Mouse (Mus musculus) midbrain, embryonic 12.5 days (tissue): ENCODE measurements around the gene Ssbp4. TPM values are rescaled to one million over a fixed set of nuclear protein-coding genes. Genes with fewer than 3 reads are reported as not detected.

Experiments
- ATAC-seq: fragments of 200-750 bp; cut with Nextera tagmentation; 2 replicates; pipeline ENCODE4 v1.8.0; 2017; ENCODE audit warnings: low read depth, moderate TSS enrichment, moderate library complexity; ENCODE audit not compliant: low FRiP score
- H3K27ac ChIP-seq: fragments of 300-500 bp; sonication (generic); replicated peaks from 2 replicates; pipeline ENCODE4 v1.5.1; 2016; ENCODE audit warnings: mild to moderate bottlenecking
- H3K27me3 ChIP-seq: fragments of 300-500 bp; sonication (generic); 2 replicates; pipeline ENCODE4 v1.6.1; 2016; ENCODE audit warnings: mild to moderate bottlenecking
- H3K36me3 ChIP-seq: fragments of 300-500 bp; sonication (generic); 2 replicates; pipeline ENCODE4 v1.6.1; 2016
- H3K4me1 ChIP-seq: fragments of 300-500 bp; sonication (generic); 2 replicates; pipeline ENCODE4 v1.6.1; 2016
- H3K4me2 ChIP-seq: fragments of 300-500 bp; sonication (generic); replicated peaks from 2 replicates; pipeline ENCODE4 v1.6.1; 2016; ENCODE audit warnings: mild to moderate bottlenecking, moderate library complexity
- H3K4me3 ChIP-seq: fragments of 300-500 bp; sonication (generic); 2 replicates; pipeline ENCODE4 v1.5.1; 2016; ENCODE audit warnings: mild to moderate bottlenecking
- H3K9ac ChIP-seq: fragments of 300-500 bp; sonication (generic); replicated peaks from 2 replicates; pipeline ENCODE4 v1.6.1; 2016; ENCODE audit warnings: mild to moderate bottlenecking, moderate library complexity
- H3K9me3 ChIP-seq: fragments of 300-500 bp; sonication (generic); 2 replicates; pipeline ENCODE4 v1.6.1; 2016; ENCODE audit warnings: mild to moderate bottlenecking
- WGBS: fragments of 180-500 bp; shearing (Covaris S2); methylation state at CpG from one replicate; pipeline ENCODE4 v1.1.7; 2016; 5-methylcytosine and 5-hydroxymethylcytosine counted together
- polyA plus RNA-seq: library from polyadenylated mRNA; unstranded; fragments of >200 nt; fragmentation: Nextera tagmentation; extraction: Ambion mirVana; gene quantifications from 2 replicates; pipeline ENCODE4 v1.2.1, GENCODE M21; 2016

The Ssbp4 gene
- polyA plus RNA-seq, 1 experiment from 2014 or later: 115 TPM

- Histone ChIP-seq H3K4me2 (no peak overlapping the region), H3K9me3 (no peaks in the 10 kb centered on the region), H3K4me3 (no peak overlapping the region), H3K36me3 (peaks cover 31% of the 10 kb centered on the region), H3K27me3 (no peaks in the 10 kb centered on the region), H3K4me1 (peaks cover 24% of the 10 kb centered on the region), H3K9ac (0 out of 2 replicates have a peak overlapping the region, but pooled peaks have one; percentile 24), H3K27ac (peak overlapping the region; percentile 61)
- WGBS: 58% methylated on average over 8 of the region's 8 CpGs
- ATAC-seq: no peak
Observed at GRCm38 (mm10) chr8:70647343-70648163, 38.9 kb upstream of the Ssbp4 start.

- peak overlapping the region; percentile 61 for H3K27ac ChIP-seq
- no peak overlapping the region for H3K4me2 ChIP-seq
- ATAC-seq: no peak
- no peaks in the 10 kb centered on the region for H3K27me3 ChIP-seq
- peaks cover 24% of the 10 kb centered on the region for H3K36me3 ChIP-seq
- peaks cover 24% of the 10 kb centered on the region for H3K4me1 ChIP-seq
- no peak overlapping the region for H3K4me3 ChIP-seq
- H3K9ac ChIP-seq: no peak overlapping the region
- no peaks in the 10 kb centered on the region for H3K9me3 ChIP-seq
Observed at GRCm38 (mm10) chr8:70646775-70647174, 38.1 kb upstream of the Ssbp4 start.

- H3K4me1 ChIP-seq: peaks cover 24% of the 10 kb centered on the region
- no peak overlapping the region for H3K4me3 ChIP-seq
- H3K9ac ChIP-seq: no peak overlapping the region
- no peaks in the 10 kb centered on the region for H3K9me3 ChIP-seq
- H3K27me3 ChIP-seq: no peaks in the 10 kb centered on the region
- 75% methylated on average over 6 of the region's 6 CpGs for WGBS
- no peak for ATAC-seq
- H3K36me3 ChIP-seq: peaks cover 20% of the 10 kb centered on the region
- H3K27ac ChIP-seq: peak overlapping the region; percentile 8
- H3K4me2 ChIP-seq: no peak overlapping the region
Observed at GRCm38 (mm10) chr8:70646369-70646768, 37.7 kb upstream of the Ssbp4 start.

- H3K4me3 ChIP-seq: no peak overlapping the region
- H3K9me3 ChIP-seq: no peaks in the 10 kb centered on the region
- 68% methylated on average over 17 of the region's 17 CpGs for WGBS
- peaks cover 13% of the 10 kb centered on the region for H3K36me3 ChIP-seq
- H3K4me1 ChIP-seq: peaks cover 24% of the 10 kb centered on the region
- H3K27me3 ChIP-seq: no peaks in the 10 kb centered on the region
- H3K4me2 ChIP-seq: no peak overlapping the region
- ATAC-seq: no peak
- H3K9ac ChIP-seq: peak overlapping the region; percentile 8; the same call in 1 of the 2 replicates
- peak overlapping the region; percentile 8; the same call in 1 of the 2 replicates for H3K27ac ChIP-seq
Observed at GRCm38 (mm10) chr8:70645501-70646224, 37.0 kb upstream of the Ssbp4 start.

- Histone ChIP-seq H3K27ac (no peak overlapping the region), H3K4me3 (no peak overlapping the region), H3K4me2 (no peak overlapping the region), H3K9ac (no peak overlapping the region), H3K27me3 (no peaks in the 10 kb centered on the region), H3K36me3 (no peaks in the 10 kb centered on the region), H3K9me3 (no peaks in the 10 kb centered on the region), H3K4me1 (peaks cover 15% of the 10 kb centered on the region)
- 89% methylated on average over 2 of the region's 2 CpGs for WGBS
- ATAC-seq: no peak
Observed at GRCm38 (mm10) chr8:70644065-70644464, 35.4 kb upstream of the Ssbp4 start.

- WGBS: 66% methylated on average over 3 of the region's 3 CpGs
- H3K4me1 ChIP-seq: peaks cover 10% of the 10 kb centered on the region
- H3K9me3 ChIP-seq: no peaks in the 10 kb centered on the region
- H3K9ac ChIP-seq: no peak overlapping the region
- H3K27me3 ChIP-seq: no peaks in the 10 kb centered on the region
- no peak overlapping the region for H3K4me3 ChIP-seq
- H3K4me2 ChIP-seq: no peak overlapping the region
- H3K36me3 ChIP-seq: no peaks in the 10 kb centered on the region
- H3K27ac ChIP-seq: no peak overlapping the region
- ATAC-seq: no peak
Observed at GRCm38 (mm10) chr8:70643019-70643418, 34.3 kb upstream of the Ssbp4 start.

GRCm38 (mm10) chr8:70638752-70639151 is 30.1 kb upstream of the Ssbp4 start:
- Histone ChIP-seq H3K27ac (no peak overlapping the region), H3K36me3 (no peaks in the 10 kb centered on the region), H3K9me3 (no peaks in the 10 kb centered on the region), H3K4me3 (no peak overlapping the region), H3K4me1 (peaks cover 6% of the 10 kb centered on the region), H3K27me3 (no peaks in the 10 kb centered on the region), H3K4me2 (no peak overlapping the region), H3K9ac (no peak overlapping the region)
- whole genome bisulfite sequencing: 83% methylated on average over 9 of the region's 9 CpGs
- no peak for ATAC-seq

- no peak overlapping the region for H3K27ac ChIP-seq
- no peaks in the 10 kb centered on the region for H3K9me3 ChIP-seq
- ATAC-seq: no peak
- H3K4me1 ChIP-seq: peaks cover 6% of the 10 kb centered on the region
- H3K4me3 ChIP-seq: no peak overlapping the region
- H3K36me3 ChIP-seq: no peaks in the 10 kb centered on the region
- H3K27me3 ChIP-seq: peaks cover 13% of the 10 kb centered on the region
- no peak overlapping the region for H3K9ac ChIP-seq
- WGBS: 54% methylated on average over 8 of the region's 8 CpGs
- no peak overlapping the region for H3K4me2 ChIP-seq
Observed at GRCm38 (mm10) chr8:70636838-70637237, 28.2 kb upstream of the Ssbp4 start.

- no peaks in the 10 kb centered on the region for H3K36me3 ChIP-seq
- no peak overlapping the region for H3K9ac ChIP-seq
- no peak overlapping the region for H3K4me2 ChIP-seq
- no peaks in the 10 kb centered on the region for H3K9me3 ChIP-seq
- no peak for ATAC-seq
- 79% methylated on average over 6 of the region's 6 CpGs for WGBS
- H3K4me1 ChIP-seq: peaks cover 9% of the 10 kb centered on the region
- H3K4me3 ChIP-seq: no peak overlapping the region
- H3K27ac ChIP-seq: no peak overlapping the region
- H3K27me3 ChIP-seq: peaks cover 26% of the 10 kb centered on the region
Observed at GRCm38 (mm10) chr8:70635527-70635926, 26.9 kb upstream of the Ssbp4 start.

- no peak overlapping the region for H3K27ac ChIP-seq
- no peak for ATAC-seq
- WGBS: 64% methylated on average over 6 of the region's 6 CpGs
- no peaks in the 10 kb centered on the region for H3K9me3 ChIP-seq
- H3K4me2 ChIP-seq: no peak overlapping the region
- H3K27me3 ChIP-seq: peaks cover 26% of the 10 kb centered on the region
- no peak overlapping the region for H3K9ac ChIP-seq
- no peaks in the 10 kb centered on the region for H3K36me3 ChIP-seq
- H3K4me3 ChIP-seq: no peak overlapping the region
- H3K4me1 ChIP-seq: peaks cover 19% of the 10 kb centered on the region
Observed at GRCm38 (mm10) chr8:70634066-70634465, 25.4 kb upstream of the Ssbp4 start.

- H3K27me3 ChIP-seq: peaks cover 31% of the 10 kb centered on the region
- no peaks in the 10 kb centered on the region for H3K9me3 ChIP-seq
- H3K4me3 ChIP-seq: no peak within 1 kb of the TSS
- H3K4me2 ChIP-seq: no peak within 1 kb of the TSS
- H3K27ac ChIP-seq: no peak within 1 kb of the TSS
- no peaks in the 10 kb centered on the region for H3K36me3 ChIP-seq
- H3K4me1 ChIP-seq: peaks cover 20% of the 10 kb centered on the region
- no peak within 1 kb of the TSS for H3K9ac ChIP-seq
- ATAC-seq: no peak
- 74% methylated on average over 6 of the region's 6 CpGs for WGBS
Observed at GRCm38 (mm10) chr8:70632346-70632892, 23.7 kb upstream of the Ssbp4 start, which contains the start of gene Gdf15. Gdf15 (minus strand) TSS chr8:70632456.

- 25% methylated on average over 23 of the region's 24 CpGs for WGBS
- Histone ChIP-seq H3K4me2 (no peak overlapping the region), H3K27me3 (peaks cover 31% of the 10 kb centered on the region), H3K27ac (no peak overlapping the region), H3K9ac (no peak overlapping the region), H3K9me3 (no peaks in the 10 kb centered on the region), H3K36me3 (no peaks in the 10 kb centered on the region), H3K4me1 (peaks cover 14% of the 10 kb centered on the region; the same call in 1 of the 2 replicates), H3K4me3 (no peak overlapping the region)
- ATAC-seq: no peak
Observed at GRCm38 (mm10) chr8:70631436-70631835, 22.8 kb upstream of the Ssbp4 start.
